Mouse (Mus musculus) CH12F3 (cell line): ENCODE measurements around the gene Shd.

Experiments used
- in situ Hi-C: fragments of 300-500 bp; cut with MboI; formaldehyde crosslinking; loops from 2 replicates; pipeline ENCODE4 v1.14.3; 2020; ENCODE audit warnings: low sequenced_read_pairs

The Shd gene

GRCm38 (mm10) chr17:56024476-56024875 is 54.2 kb downstream of the Shd start:
- in situ Hi-C loops = no loop called here

DNA sequence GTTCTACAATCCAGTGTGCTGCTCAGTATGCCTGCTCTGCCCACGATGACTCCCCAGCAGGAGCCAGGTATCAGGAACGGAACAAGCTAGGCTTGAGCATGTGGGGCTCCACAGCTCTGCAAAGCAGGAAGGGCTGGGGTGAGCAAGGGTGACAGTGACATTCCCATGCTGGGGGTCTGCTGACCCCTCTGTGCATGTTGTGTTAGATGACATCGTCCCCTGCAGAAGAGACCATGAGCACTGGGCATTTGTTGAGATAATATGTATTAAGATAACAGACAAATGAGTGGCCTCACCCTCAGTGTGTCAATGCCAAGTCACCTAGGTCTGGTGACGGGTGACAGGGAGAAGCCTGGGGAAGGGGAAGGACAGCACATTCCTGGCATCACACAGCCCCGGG is 54.7 kb downstream of the Shd start:
- in situ Hi-C loops = no loop called here
